Mouse (Mus musculus) liver, embryonic 14.5 days (tissue): ENCODE data around the gene Rab28.

Experiments
- CTCF ChIP-seq: IDR thresholded peaks from 2 replicates; pipeline ENCODE4 v1.5.1; 2016; ENCODE audit warnings: antibody characterized with exemption, low read depth, control low read depth
- EP300 ChIP-seq: IDR thresholded peaks from 2 replicates; pipeline ENCODE4 v1.6.1; 2016; ENCODE audit warnings: antibody characterized with exemption, low read depth

GRCm38 (mm10) chr5:41685016-41685415, 22.9 kb downstream of the Rab28 start:
- TF ChIP-seq CTCF: no peak
- no peak for TF ChIP-seq EP300
